Mouse (Mus musculus): Measurements from ENCODE around the gene BC034090. TPM values are rescaled to one million over a fixed set of nuclear protein-coding genes. Genes with fewer than 3 reads are reported as not detected.

Gene BC034090
- polyA plus RNA-seq, 1 experiment, result 0.94 TPM

DNA sequence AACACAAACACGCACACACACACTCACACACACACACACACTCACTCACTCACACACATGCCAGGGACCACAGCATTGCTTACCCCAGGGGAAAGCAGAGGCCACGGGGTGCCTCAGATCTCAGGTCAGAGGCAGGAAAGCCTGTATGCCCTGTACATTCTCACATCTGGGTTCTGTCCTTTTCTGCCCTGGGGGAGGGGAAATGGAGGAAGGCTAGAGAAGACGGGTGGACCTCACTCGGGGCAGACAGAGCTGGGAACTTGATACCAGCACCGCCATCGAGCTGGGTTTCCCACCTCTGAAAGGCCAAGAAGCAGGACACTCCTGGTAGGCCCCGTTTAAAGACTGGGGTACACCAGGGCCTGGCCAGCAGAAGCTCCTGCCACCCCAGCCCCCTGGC is 33.2 kb downstream of the BC034090 start:
- H3K4me1 ChIP-seq (ENCODE audit: control insufficient read depth, insufficient read depth, low read length), result peaks cover 7% of the 10 kb centered on the region
- TF ChIP-seq POLR2A (IDR thresholded peaks at IDR 0.05; ENCODE audit: borderline replicate concordance, low read depth, low read length) (no peak), CTCF (IDR thresholded peaks at IDR 0.05; ENCODE audit: low read depth, low read length) (no peak)
- H3K4me3 ChIP-seq (ENCODE audit: insufficient read depth, low read length), result no peak overlapping the region
- no peak overlapping the region for H3K27ac ChIP-seq (ENCODE audit: insufficient read depth, low read depth, low read length)

DNA sequence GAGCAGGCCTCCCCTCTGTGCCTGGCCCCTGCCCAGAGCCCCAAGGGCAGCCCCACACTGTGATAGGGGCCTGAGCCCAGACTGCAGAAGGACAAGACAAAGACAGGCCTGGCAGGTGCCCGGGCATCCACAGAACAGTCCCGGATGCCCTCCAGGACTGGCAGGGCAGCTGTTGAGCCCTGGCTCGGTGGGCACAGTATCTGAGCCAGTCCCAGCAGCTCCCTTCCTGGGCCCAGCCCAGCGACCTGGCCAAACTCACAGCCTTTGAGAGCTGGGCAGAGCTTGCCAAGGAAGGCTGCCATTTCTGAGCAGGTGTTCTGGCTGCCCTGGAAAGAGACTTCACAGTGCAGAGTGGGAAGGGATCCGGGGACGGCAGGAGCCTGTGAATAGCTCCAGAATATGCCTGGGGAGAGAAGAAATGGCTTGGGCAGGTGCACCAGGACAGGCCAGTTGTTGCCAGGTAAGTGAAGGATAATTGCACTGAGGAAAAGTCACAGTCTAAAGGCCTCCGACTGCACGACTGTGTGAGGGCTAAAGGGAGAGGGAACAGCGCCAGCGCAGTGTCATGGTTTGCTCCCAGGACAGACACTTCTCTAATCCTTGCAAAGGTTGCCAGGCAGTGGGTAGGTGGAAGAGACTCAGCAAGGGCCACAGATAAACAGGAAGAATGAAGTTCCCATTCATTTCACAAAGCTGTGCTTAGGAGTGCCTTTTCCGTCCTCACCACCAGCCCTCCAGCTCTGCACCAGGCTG is 34.1 kb downstream of the BC034090 start:
- Histone ChIP-seq H3K4me3 (ENCODE audit: insufficient read depth, low read length) (no peak overlapping the region), H3K4me1 (ENCODE audit: control insufficient read depth, insufficient read depth, low read length) (peaks cover 7% of the 10 kb centered on the region), H3K27ac (ENCODE audit: insufficient read depth, low read depth, low read length) (no peak overlapping the region)
- TF ChIP-seq CTCF (IDR thresholded peaks at IDR 0.05; ENCODE audit: low read depth, low read length) (no peak), POLR2A (IDR thresholded peaks at IDR 0.05; ENCODE audit: borderline replicate concordance, low read depth, low read length) (no peak)

DNA sequence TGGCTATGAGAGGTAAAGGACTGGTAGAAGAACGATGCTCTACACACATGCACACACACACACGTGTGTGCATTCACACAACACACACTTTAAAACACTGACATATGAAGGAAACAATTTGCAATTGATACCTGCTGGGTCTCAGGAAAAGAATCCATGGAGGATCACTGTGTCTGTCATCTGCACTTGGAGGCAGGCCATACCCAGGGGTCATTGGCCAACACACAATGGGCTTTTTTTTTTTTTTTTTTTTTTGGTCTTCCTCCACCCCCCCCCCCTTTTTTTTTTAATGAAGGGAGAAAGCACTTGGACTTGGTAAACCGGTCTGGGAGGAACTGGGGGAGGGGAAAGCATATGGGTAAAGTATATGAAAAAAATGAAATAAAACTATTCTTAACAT is 36.4 kb downstream of the BC034090 start:
- H3K27ac ChIP-seq (ENCODE audit: insufficient read depth, low read depth, low read length), result no peak overlapping the region
- no peak overlapping the region for H3K4me3 ChIP-seq (ENCODE audit: insufficient read depth, low read length)
- TF ChIP-seq POLR2A (IDR thresholded peaks at IDR 0.05; ENCODE audit: borderline replicate concordance, low read depth, low read length) (no peak), CTCF (IDR thresholded peaks at IDR 0.05; ENCODE audit: low read depth, low read length) (no peak)
- H3K4me1 ChIP-seq (ENCODE audit: control insufficient read depth, insufficient read depth, low read length), result peaks cover 7% of the 10 kb centered on the region

DNA sequence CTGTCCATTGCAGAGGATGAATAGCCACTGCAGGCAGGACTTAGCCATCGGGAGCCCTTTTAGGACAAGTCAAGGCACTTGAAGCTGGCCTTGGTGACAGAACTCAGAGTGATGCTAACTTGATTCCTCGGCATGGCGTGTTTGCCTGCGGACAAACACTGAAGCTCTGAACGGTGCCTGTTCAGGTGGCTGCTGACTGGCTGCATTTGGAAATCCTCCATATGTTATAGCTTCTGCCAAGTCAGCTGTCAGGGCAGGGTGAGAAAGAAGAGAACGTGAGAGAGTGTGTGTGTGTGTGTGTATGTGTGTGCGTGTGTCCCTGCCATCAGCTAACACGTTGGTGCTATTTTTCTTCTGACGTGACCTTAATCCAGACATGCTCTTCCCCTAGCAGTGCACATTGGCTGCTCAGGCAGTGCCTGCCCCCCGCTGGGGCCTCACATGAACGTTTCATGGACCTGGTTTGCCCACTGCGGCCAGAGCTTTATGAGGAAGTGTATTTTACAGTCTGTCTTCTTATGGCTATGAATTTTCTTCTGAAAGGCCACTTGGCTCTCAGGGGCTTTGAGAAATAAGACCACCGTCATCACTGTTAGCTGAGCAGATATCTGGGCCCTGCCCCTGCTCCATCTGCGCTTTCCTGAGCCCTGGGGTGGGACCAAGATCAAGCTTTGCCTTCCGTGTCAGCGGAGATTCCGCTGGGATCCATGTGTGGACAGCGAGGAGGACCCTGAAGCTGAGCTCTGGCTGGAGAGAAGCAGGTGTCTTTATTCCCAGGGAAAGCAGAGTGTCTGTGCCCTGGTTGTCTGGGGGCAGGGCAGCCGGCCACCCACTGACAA is 38.2 kb downstream of the BC034090 start:
- H3K4me1 ChIP-seq (ENCODE audit: control insufficient read depth, insufficient read depth, low read length), result peaks cover 7% of the 10 kb centered on the region
- H3K27ac ChIP-seq (ENCODE audit: insufficient read depth, low read depth, low read length), result no peak overlapping the region
- TF ChIP-seq CTCF (IDR thresholded peaks at IDR 0.05; ENCODE audit: low read depth, low read length), result no peak
- TF ChIP-seq POLR2A (IDR thresholded peaks at IDR 0.05; ENCODE audit: borderline replicate concordance, low read depth, low read length), result no peak
- H3K4me3 ChIP-seq (ENCODE audit: insufficient read depth, low read length), result no peak overlapping the region

DNA sequence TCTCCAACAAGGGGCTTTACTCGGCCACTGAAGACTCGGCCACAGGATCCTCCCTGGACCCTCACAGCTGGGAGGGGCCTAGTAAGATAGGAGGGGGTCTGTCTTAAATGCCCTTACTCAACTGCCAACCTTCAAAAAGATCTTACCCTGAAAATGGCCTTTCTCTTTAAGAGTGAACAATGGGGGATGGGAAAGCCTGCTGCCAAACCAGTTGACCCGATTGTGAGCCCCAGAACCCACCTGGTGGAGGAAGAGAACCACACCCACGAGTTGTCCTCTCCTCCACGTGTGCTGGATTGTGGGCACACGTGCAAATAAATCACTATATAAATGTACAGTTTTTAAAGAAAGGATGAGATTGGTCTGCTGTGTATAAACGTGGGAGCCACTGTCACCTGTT is 38.9 kb downstream of the BC034090 start:
- no peak overlapping the region for H3K27ac ChIP-seq (ENCODE audit: insufficient read depth, low read depth, low read length)
- peaks cover 3% of the 10 kb centered on the region for H3K4me1 ChIP-seq (ENCODE audit: control insufficient read depth, insufficient read depth, low read length)
- no peak overlapping the region for H3K4me3 ChIP-seq (ENCODE audit: insufficient read depth, low read length)
- TF ChIP-seq CTCF (IDR thresholded peaks at IDR 0.05; ENCODE audit: low read depth, low read length), result no peak
- no peak for TF ChIP-seq POLR2A (IDR thresholded peaks at IDR 0.05; ENCODE audit: borderline replicate concordance, low read depth, low read length)

DNA sequence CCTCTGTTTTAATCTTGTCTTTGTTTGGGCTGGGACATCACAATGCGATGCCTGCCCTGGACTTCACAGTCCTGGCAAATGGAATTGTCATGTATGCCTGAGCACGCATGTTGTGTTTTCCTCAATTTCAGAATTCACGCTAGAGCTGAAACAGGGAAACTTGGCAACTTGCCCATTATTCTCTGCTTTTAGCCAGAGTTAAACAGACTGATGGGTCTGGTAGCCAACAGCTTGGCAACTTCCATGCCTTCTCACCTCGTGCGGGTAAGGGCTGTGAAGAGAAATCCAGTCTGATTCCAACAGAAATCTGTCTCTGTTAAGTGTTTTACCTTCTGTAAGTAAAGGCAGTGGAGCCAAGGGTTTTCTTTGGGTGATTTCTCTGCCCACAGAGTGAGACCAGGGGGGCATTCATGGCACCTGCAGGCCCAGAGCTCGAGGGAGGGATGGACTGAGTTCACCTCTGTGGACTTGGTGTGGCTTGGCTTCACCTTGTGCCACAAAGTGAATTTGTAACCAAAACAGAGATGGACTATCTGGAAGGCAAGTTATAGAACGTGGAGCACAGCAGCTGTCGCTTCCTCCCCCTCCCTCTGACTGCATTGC is 39.6 kb downstream of the BC034090 start:
- no peak for TF ChIP-seq CTCF (IDR thresholded peaks at IDR 0.05; ENCODE audit: low read depth, low read length)
- TF ChIP-seq POLR2A (IDR thresholded peaks at IDR 0.05; ENCODE audit: borderline replicate concordance, low read depth, low read length), result no peak
- Histone ChIP-seq H3K4me1 (ENCODE audit: control insufficient read depth, insufficient read depth, low read length) (no peaks in the 10 kb centered on the region), H3K27ac (ENCODE audit: insufficient read depth, low read depth, low read length) (no peak overlapping the region), H3K4me3 (ENCODE audit: insufficient read depth, low read length) (no peak overlapping the region)

DNA sequence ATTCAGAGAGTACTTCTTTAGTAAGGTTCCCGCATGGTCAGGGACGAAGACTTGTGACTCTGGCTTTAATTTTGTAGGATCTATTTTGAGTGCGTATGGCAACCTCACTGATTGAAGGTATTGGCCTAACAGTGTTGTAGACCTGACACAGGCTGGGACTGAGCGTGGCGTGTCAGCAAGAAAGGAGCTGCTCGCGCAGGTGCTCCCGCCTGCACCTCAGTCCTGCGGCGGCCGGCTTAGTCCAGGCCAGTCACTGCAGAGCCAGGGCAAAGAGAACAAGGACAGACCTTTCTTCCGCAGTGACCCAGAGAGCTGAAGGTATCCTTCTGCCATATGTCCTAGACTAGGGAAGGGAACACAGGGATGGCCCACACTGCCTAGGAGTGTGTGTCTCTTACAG is 40.3 kb downstream of the BC034090 start:
- TF ChIP-seq POLR2A (IDR thresholded peaks at IDR 0.05; ENCODE audit: borderline replicate concordance, low read depth, low read length) (no peak), CTCF (IDR thresholded peaks at IDR 0.05; ENCODE audit: low read depth, low read length) (no peak)
- no peak overlapping the region for H3K27ac ChIP-seq (ENCODE audit: insufficient read depth, low read depth, low read length)
- no peak overlapping the region for H3K4me3 ChIP-seq (ENCODE audit: insufficient read depth, low read length)
- H3K4me1 ChIP-seq (ENCODE audit: control insufficient read depth, insufficient read depth, low read length), result no peaks in the 10 kb centered on the region

DNA sequence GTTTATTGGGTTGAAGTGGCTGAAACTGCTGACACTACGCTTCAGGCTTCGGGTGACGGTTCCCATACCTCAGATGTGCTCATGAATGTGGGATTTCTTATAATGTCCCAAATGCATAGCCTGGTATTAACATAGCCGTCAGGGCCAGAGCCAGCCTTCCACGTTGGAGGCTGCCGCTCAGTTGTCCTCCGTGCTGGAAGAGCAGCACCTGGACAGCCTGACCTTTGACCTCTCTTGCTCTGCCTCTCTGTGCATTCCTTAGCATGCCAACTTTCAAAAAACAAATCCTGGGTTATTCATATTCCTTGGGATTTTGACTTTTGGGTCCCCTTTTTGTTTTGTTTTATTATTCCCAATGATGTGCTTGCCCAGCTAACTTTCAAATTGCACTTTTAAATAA is 41.1 kb downstream of the BC034090 start:
- TF ChIP-seq POLR2A (IDR thresholded peaks at IDR 0.05; ENCODE audit: borderline replicate concordance, low read depth, low read length), result no peak
- TF ChIP-seq CTCF (IDR thresholded peaks at IDR 0.05; ENCODE audit: low read depth, low read length), result no peak
- Histone ChIP-seq H3K27ac (ENCODE audit: insufficient read depth, low read depth, low read length) (no peak overlapping the region), H3K4me3 (ENCODE audit: insufficient read depth, low read length) (no peak overlapping the region)

DNA sequence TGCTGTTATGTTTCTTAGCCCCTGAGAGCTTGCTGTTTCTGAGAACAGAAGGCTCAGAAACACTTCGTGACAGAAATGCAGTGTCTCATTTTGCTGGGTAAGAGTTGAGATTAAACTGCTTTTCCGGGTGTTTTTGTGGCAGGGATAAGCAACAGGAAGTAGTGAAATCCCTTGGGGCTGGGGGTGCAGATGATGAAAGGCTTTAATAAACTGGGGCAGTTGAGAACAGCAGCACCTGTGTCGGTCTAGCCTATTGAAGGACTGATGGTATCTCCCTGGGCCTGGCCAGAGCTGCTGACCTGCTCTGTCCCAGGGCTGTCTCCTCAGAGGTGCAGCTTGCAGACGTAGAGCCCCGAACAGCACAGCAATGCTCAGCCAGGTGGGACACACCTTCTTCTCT is 41.8 kb downstream of the BC034090 start:
- H3K27ac ChIP-seq (ENCODE audit: insufficient read depth, low read depth, low read length), result no peak overlapping the region
- no peak for TF ChIP-seq CTCF (IDR thresholded peaks at IDR 0.05; ENCODE audit: low read depth, low read length)
- no peak for TF ChIP-seq POLR2A (IDR thresholded peaks at IDR 0.05; ENCODE audit: borderline replicate concordance, low read depth, low read length)
- H3K4me1 ChIP-seq (ENCODE audit: control insufficient read depth, insufficient read depth, low read length), result no peaks in the 10 kb centered on the region
- no peak overlapping the region for H3K4me3 ChIP-seq (ENCODE audit: insufficient read depth, low read length)

More for the DNA sequence above, 41.1 kb downstream of the BC034090 start:
- no peaks in the 10 kb centered on the region for H3K4me1 ChIP-seq (ENCODE audit: control insufficient read depth, insufficient read depth, low read length)

DNA sequence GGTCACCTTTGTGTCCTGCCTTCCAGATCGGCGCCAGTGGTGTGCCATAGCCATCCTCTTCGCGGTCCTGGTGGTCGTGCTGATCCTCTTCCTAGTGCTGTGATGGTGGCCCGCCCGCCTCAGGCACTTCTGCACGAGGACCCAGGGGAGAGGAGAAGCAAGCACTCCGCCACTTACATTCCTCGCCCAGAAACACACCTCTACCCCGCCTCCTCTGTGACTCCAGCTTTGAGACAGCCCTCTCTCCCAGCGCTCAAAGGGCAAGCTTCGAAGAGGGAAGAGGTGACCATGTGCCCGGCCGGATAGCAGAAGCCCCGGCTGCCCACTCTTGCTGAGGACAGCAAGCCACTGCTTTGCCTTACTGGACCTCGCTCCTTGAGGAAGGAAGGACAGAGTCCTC is 42.3 kb downstream of the BC034090 start:
- H3K4me3 ChIP-seq (ENCODE audit: insufficient read depth, low read length), result no peak overlapping the region

More for the DNA sequence above, 42.3 kb downstream of the BC034090 start:
- no peak for TF ChIP-seq CTCF (IDR thresholded peaks at IDR 0.05; ENCODE audit: low read depth, low read length)
- no peak for TF ChIP-seq POLR2A (IDR thresholded peaks at IDR 0.05; ENCODE audit: borderline replicate concordance, low read depth, low read length)
- Histone ChIP-seq H3K27ac (ENCODE audit: insufficient read depth, low read depth, low read length) (no peak overlapping the region), H3K4me1 (ENCODE audit: control insufficient read depth, insufficient read depth, low read length) (no peaks in the 10 kb centered on the region)

Measured in bone marrow macrophage, adult 2 months (primary cell).